Mouse (Mus musculus) testis, postnatal 14 days (tissue): ENCODE data around the gene Sult2b1.

ENCODE experiments used
- DNase-seq: peaks from one replicate; pipeline ENCODE4 v3.0.0; 2021; ENCODE audit warnings: low spot score

Sult2b1 gene

DNA sequence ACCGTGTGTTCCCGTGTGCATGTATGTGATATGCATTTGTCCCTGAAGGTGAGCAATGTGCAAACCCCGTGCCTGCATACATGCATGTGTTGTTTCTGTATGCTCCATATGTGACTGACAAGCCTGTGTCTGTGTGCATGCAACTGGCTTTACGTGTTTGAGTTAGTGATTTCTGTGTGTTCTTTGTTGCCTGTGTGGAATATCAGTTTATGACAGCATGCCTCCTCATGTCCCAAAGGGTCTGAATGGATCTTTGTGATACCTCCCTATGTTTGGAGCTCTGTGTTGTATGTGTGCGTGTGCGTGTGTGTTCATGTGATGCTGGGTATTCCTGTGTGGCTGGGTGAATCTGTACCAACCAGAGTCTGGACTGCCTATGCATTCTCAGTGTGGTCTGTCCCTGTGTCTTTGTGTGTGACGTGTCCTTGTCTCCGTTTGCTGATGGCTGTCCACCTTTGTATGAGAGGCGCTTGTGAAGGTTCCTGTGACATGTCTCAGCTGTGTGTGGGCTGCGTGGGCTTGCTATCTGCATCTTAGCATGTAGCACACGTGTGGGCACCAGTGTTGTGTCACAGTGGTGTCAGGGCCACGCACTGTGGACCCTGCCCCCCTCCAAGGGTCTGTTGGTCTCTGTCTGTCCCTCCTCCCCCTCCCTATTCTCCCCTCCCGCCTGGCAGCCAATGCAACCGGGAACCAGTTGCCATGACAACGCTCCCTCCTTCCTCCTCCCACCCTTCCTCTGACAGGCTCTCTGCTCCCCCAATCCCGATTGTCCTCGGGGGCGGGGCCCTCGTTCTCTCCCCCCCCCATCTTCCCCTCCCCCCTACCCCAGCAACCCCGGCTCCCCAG lies at the start of gene Sult2b1:
Gene Sult2b1 (minus strand): TSS at position 146 of the 849 bp plus-strand sequence.
- peak; percentile 67 for DNase-seq

DNA sequence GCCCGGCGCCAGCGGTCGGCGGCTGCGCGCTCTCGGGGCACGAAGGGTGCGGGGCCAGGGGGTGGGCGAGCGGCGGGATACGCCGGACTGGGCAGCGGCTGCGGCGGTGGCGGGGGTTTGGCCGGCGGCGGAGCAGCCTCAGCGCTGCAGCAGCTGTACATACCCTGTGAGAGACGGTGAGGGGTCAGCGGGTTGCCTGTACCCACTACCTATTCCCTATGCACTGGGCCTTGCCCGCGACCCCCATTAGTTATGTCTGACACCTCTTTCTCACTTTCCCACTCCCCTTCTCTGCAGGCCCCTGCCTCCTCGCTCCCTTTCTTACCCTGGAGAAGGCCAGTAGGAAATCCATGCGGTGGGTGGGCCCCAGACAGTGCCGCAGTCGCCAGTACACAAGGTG lies 49.5 kb upstream of the Sult2b1 start:
- no peak for DNase-seq

DNA sequence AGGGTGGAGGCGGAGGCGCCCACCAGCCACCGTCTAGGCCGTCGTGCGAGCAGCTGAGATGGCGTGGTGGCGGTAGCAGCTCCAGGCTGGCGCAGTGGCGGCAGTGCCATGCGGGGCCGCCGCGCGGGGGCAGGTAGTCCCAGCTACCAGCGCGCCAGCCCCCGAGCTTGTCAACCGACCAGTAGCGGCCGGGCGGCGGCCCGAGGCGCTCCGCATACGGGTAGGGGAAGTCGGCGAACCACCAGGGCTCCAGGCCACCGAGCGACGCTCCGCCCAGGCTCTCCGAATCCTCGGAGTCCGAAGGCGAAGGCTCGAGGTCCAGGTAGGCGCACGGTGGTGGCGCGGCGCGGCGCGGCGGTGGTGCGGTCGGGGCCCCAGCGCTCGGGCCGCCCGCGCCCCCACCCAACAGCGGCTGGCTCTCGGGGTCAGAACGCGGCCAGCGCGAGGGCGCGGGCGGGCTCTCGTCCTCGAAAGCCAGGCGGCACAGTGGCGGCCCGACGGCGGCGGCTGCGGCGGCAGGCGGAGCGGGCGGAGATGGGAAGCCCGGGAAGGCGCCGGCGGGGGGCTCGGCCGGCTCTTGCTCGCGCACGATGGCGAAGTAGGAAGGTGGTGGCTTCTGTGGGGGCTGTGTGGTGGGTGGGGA lies 48.8 kb upstream of the Sult2b1 start:
- no peak for DNase-seq

DNA sequence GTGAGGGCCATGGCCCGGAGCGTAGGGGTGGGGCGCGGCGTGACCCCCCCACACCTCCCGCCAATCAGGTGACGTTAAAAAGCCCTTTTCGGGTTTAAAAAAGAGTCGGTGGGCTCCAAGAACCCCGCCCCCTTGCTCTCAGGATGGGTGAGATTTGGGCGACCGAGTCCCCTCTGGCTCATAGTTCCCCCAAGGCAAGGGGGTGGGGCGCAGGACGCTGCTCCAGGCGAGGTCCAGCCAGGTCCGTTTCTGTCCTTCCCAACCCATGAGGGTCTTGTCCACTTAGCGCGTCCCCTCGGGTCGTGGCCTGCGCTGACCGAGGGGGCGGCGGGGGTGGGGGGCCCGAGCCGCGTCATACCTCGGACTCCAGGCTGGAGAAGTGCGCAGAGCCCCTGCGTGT lies 48.0 kb upstream of the Sult2b1 start:
- DNase-seq = no peak

DNA sequence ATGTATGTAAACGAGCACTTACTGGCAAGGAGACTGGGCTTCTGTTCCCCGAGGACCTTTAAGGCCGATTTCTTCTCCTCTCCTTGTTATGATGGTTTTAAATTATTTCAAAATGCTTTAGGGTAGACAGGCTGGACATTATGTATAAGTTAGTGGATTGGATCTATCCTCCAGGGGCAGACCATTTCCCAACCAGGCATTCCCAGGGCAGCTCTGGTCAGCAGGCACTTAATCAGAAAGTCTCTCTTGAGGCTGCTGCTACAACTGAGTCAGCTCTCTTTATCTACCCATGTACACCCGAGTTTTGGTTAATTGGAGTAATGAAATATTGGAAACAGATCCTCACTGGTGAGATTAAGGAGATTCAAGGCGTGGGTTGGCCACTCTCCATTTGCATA lies 46.7 kb upstream of the Sult2b1 start:
- no peak for DNase-seq

DNA sequence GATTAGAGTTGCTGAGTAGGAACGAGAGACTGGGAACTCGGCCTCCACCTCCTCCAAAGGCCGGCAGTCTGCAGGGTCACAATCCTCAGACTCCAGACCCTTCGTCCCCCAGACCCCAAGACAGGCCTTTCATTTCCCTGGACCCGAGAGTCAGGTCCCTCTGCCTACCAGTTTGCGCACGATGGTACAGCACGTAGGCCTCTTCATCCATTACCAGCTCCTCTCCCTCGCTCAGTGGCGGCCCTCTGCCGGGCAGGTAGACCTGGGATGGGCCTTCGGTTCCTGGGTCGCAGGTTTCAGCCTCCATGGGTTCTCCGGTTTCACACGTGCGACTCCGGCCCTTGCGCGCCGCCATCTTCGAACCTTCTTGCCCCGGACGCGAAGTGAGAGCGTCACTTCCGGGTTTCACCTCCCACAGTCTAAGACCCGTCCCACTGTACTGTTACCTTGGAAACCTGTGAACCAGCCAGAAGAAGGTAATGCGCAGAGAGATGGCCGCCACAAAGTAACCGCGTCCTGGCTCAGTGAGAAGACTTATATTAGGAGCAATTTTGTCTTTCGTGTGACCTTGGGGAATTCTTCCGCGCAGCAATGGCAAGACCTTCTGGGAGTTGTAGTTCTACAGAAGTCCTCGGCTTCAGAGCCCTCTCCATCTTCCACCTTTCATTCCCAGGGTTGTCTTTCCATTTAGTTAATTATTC lies 46.1 kb upstream of the Sult2b1 start, which contains the start of gene Grwd1:
Gene Grwd1 (minus strand): TSS at position 518 of the 701 bp plus-strand sequence.
- peak; percentile 92 for DNase-seq

DNA sequence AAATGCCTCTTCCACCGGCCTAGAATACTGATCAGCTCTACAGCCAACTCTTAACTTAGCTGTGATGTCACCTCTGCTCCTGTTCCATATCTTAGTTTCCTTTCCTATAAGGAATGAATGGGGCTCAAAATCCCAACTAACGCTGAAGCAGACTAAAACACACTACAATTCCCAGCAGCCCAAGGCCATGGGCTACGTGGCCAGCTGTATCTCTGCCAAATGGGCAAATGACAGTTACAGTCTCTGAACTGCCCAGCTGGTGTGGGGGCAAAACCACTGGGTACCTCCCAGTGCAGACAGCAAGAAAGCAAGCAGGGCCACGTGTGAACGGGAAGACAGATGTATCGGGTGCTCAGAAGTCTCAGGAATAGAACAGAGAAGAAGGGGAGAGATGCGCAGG lies 42.2 kb upstream of the Sult2b1 start:
- DNase-seq = no peak

DNA sequence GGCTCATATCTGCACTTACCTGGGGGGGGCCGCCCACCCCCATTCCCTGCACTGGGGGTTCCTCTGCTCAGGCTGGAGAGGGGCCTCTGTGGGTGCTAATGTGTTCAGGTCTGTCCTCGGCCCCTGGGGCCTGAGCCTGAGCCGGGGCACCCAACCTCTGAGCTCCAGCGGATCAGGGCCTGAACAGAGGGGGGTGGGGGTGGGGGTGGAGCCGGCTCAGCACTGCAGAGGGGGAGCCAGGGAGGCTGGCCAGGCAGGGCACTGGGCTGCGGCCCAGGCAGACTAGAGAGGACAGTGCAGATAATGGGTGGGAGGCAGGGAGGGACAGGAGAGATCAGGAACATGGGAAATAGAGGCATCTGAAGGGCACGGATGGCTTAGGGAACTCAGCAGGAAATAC lies 40.1 kb upstream of the Sult2b1 start, which contains the start of gene Kcnj14:
Gene Kcnj14 (minus strand): TSS at position 185 of the 400 bp plus-strand sequence.
- no peak for DNase-seq

DNA sequence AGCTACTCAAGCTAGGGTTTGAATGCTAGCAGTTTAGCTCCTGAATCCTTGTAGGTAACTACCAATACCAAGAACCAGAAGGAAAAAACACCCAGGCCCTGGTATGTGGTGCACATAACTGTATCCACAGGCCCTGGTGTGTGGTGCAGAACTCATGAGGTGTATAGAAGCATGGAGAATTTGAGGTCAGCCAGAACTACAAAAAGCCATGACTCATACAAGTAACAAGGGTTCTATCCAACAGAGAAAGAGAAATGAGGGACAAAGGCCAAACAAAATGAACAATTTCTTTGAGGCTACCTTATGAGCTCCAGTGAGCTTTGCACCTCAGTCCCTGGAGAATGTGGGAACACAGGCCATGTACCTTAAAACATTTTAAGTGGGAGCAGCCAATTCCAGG lies 36.4 kb upstream of the Sult2b1 start:
- DNase-seq = no peak

DNA sequence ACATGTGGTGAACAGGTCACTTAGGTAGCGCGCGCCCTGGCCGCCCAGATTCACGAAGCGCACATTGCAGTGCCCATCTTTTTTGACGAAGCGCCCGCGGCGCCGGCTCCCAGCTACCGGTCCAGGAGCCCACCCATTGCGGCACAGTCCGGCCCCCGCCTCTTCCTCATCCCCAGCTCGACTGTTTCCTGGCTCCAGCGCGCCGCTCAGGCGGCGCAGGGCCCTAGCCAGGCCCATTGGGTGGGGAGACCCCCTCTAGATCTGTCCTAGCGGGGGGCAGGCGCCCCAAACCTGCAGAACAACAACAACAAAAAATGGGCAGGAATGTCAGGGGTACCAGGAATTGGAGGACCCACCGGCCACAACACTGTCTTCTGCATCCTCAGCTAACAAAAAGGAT lies 35.4 kb upstream of the Sult2b1 start:
- DNase-seq = no peak

DNA sequence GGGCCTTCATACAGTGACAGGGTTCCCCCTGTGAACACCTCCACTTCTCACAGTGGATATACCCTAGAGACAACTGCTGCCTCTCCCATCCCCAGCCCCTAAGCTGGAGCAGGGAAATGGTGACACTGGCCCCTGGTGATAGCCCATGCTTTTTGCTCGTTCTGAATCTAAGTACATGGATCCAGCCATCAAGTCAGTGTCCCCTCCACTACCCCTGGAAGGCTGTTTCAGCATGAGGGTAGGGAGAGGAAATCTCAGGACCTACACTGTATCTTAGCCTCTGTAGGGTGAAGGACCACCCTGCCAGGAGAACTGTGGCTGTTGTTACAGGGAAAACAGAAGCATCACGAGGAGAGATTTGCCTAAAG lies 31.5 kb upstream of the Sult2b1 start:
- DNase-seq = no peak

DNA sequence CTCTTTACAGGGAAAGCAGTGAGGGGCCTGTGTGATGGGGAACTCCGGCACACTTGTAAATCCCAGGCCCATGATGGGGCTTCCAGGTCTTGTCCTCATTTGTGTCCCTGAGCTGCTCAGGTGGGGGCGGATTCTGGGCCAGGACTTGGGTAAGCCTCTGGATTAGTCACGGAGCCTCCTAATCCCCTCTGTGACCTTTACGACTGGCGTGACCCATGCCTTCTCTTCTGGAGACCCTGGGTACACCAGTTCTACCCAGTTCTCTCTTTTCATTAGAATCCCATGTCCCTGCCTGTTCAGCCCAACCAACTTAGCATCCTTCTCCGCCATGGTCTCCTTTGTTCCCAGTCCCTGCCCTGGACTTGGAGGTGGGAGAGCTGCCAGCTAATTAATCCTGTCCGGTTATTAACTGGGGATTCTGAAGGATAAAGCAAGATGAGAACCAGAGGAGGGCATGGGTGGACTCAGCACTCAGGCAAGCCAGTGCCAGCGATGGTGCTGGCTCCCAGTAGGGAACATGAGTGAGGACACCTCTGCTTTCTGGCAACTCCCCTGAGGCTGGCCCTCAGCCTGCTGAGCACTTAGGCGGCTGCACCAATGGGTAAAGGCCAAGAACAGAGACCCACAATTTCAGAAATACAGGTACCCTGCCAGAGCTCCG lies 31.0 kb upstream of the Sult2b1 start:
- no peak for DNase-seq

DNA sequence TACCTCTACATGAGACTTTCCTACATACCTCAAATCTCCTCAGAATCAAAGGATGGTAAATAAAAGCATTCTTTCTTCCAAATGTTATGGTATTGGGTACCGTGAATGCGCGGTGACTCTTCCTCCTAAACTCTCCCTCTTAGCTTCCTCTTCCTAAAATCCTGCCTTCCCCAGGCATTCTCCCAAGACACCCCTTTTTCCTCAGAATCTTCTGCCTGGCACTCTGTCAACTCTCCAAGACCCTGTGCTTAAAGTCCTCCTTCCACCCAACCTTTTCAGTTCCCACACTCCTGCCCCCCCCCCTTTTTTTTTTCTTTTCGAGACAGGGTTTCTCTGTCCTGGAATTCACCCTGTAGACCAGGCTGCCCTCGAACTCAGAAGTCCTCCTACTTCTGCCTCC lies 30.4 kb upstream of the Sult2b1 start:
- DNase-seq = no peak

DNA sequence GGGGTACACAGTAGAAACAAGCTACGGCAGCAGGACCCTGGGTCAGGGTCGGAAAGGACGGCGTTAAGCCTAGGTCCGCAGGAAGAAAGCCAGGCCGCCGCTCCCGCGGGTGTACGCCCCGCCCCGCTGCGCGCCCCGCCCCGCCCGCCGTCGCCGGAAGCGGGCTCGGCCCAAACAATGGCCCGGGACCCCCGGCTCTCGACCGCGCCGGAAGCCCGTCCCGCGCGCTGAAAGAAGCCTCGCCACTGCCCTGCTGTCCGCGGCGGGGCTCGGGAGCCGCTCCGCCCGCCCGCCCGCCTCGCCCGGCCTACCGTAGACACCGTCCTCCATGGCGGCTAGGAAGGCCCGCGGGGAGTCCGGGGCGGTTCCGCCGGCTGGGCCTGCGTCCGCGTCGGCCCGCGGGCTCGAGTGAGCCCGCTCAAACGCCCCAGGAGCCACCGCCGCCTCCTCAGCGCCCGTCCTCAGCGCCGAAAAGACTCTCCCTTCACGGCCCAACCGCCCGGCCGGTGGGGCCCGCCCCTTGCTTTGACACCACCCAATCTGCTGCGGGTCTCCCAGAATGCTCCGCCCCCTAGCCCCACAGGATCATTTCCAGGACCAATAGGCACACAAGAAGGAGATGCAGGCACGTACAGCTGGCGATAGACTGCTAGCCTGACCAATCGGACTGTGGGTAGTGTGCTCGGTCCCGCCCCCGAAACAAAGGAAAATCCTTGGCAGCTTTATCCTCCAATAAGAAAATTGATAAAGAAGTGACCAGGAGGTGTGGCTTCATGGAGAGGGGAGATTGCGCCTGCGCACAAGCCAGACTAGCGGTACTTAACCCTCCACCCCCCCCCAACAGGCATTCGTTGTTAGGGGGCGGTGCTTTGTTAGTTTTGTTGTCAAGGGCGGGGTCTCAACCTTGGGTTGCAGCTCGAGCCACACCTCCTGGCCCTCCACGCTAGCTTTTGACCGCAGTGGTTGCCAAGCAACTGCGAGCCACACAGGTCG lies 29.6 kb upstream of the Sult2b1 start, which contains the start of gene Cyth2:
Gene Cyth2 (minus strand): TSS at position 795 of the 993 bp plus-strand sequence.
- DNase-seq = peak; percentile 100

DNA sequence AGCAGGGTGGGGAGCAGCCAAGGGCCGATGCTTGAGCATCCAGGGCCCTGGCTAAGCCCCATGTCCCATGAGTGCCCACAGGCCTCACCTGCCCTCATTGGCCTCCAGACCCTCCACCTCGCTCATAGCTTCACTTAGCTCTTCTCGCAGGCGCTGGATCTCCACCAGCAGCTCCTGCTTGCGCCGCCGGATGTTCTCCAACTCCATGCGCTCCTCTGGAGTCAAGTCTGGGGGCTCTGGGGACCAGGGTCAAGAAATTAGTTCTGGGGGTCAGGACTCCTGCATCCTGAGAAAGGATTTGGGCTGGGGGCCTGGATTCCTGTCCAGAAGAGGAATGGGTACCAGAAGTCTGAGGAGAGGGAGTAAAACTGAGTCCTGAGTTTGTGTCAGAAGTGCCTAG lies 28.5 kb upstream of the Sult2b1 start:
- DNase-seq = no peak

DNA sequence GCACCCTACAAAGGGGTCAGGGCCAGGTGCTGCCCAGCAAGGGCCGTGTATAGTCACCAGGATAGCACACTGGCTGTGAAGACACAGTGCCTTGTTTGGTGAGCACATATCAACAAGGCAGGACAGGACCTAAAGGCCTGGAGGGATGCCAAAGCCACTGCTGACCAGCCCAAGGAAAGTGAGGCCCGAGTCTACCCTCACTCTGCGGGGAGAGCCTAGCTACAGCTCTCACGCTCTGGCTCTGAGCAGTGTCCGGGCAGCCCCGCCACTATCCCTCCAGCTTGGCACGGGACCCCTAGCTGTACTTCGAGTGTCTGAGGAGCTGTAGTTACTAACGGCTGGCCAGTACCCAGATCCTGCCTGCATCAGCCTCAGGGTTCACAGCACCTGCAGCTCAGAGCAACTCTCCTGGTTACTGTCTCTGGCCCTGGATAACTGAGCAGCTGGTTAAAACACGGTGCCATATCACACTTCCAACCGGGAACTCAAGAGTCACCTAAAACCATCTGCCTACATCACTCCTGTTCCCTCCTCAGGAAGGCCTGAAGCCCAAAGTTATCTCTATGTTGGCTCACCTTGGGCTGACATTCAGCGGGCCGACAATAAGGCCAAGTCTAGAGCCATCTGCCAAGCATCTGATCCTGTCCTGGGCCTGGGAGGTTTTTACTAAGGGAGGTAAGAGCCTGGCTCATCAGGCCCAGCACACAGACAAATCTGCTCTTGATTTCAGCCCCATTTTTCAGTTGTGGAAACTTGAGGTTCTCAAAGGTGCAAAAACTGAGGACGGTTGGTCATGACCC lies 25.0 kb upstream of the Sult2b1 start:
- DNase-seq = no peak

DNA sequence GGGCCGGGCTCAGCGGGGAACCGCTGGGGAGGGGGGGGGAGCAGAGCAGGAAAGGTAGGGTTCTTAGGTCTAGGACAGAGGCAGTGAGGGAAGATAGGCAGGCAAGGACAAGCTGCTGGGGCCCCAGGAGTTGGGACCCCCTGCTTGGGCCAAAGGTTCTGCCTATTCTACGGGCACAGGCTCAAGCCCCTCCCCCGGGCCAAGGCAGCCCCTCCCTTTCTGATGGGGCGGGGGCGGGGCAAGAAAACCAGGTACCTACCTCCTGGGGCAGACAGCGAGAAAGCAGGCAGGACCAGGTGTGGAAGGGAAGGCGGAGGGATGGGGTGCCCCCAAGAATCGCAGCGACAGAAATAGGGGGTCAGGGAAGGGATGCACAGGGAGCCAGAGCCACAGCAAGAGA lies 24.0 kb upstream of the Sult2b1 start:
- DNase-seq = no peak

DNA sequence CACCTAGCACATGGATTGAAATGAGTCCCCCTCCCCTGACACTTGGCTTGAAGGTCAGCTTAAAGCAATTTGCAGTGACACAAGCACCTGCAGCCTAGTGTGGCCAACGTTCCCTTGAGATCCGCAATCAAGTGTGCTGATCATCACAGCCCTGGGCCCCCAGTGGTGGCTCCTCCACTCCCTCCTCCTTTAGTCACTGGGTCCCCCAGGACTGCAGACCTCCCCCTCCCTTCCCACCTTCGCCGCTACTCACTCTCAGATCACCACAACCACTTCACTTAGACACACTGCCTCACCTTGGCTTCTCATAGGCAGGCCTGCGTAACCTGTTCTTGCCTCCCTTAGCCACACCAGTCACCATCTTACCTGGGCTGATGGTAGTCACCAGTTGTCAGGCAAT lies 21.5 kb upstream of the Sult2b1 start:
- no peak for DNase-seq

DNA sequence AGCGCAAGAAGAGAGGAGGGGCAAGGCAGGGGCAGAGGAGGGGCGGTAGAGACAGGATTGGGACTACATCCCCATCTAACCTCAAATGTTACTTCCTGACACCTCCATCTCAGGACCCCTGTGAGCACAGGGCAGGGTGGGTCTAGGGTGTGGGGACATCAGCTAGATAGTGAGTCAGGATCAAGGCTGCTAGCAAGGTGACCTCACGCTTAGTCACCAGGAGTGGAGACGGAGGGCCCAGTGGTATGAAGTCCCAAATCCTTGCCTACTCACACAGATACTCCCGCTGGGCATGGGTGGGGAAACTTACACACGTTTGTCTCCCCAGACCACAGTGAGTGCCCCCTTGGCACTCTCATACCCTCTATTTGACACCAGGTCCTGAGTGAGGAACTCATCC lies 18.1 kb upstream of the Sult2b1 start:
- no peak for DNase-seq

DNA sequence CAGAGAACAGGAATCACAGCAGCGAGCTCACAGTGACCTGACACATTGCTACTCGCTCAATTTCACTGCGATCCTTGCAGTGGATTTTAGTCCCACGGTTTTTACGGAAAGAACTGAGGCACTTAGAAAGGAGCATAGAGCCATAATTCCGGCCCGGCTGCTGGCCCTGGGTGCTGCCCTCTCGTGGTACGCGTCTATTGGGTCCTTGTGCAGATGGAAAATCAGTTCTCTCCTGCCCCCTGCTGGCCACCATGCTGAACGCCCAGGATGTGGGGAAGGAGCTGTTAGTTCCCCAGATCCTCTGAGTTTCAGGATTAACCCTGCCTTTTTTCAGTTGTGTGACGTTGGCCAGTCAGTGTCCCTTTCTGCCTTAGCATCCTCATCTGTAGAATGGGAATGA lies 16.9 kb upstream of the Sult2b1 start:
- peak; percentile 86 for DNase-seq
